Mouse (Mus musculus) limb, embryonic 15.5 days (tissue): Measurements from ENCODE around the gene Map7d1. TPM values are rescaled to one million over a fixed set of nuclear protein-coding genes. Genes with fewer than 3 reads are reported as not detected.
A peak's percentile ranks its signal among the peaks of the same experiment; 100 is the strongest.

Source experiments
- ATAC-seq: fragments of 200-750 bp; cut with Nextera tagmentation; 2 replicates; pipeline ENCODE4 v1.8.0; 2017; ENCODE audit warnings: low read depth, moderate TSS enrichment; ENCODE audit not compliant: insufficient number of reproducible peaks, low FRiP score, low TSS enrichment
- H3K27ac ChIP-seq: fragments of 300-500 bp; sonication (generic); 2 replicates; pipeline ENCODE4 v1.5.1; 2015; ENCODE audit warnings: moderate library complexity, mild to moderate bottlenecking, inconsistent platforms
- H3K27me3 ChIP-seq: fragments of 300-500 bp; sonication (generic); 2 replicates; pipeline ENCODE4 v1.6.1; 2015; ENCODE audit warnings: inconsistent platforms
- H3K36me3 ChIP-seq: fragments of 300-500 bp; sonication (generic); 2 replicates; pipeline ENCODE4 v1.6.1; 2015; ENCODE audit warnings: inconsistent platforms
- H3K4me1 ChIP-seq: fragments of 300-500 bp; sonication (generic); 2 replicates; pipeline ENCODE4 v1.6.1; 2015; ENCODE audit warnings: inconsistent platforms
- H3K4me2 ChIP-seq: fragments of 300-500 bp; sonication (generic); 2 replicates; pipeline ENCODE4 v1.6.1; 2015; ENCODE audit warnings: mild to moderate bottlenecking, inconsistent platforms
- H3K4me3 ChIP-seq: fragments of 300-500 bp; sonication (generic); 2 replicates; pipeline ENCODE4 v1.5.1; 2015; ENCODE audit warnings: mild to moderate bottlenecking, inconsistent platforms
- H3K9ac ChIP-seq: fragments of 300-500 bp; sonication (generic); 2 replicates; pipeline ENCODE4 v1.6.1; 2015; ENCODE audit warnings: inconsistent platforms
- H3K9me3 ChIP-seq: fragments of 300-500 bp; sonication (generic); 2 replicates; pipeline ENCODE4 v1.6.1; 2016; ENCODE audit warnings: inconsistent platforms
- WGBS: fragments of 180-500 bp; shearing (Covaris S2); methylation state at CpG from one replicate; pipeline ENCODE4 v1.1.7; 2015; 5-methylcytosine and 5-hydroxymethylcytosine counted together
- polyA plus RNA-seq: library from polyadenylated mRNA; unstranded; fragments of >200 nt; fragmentation: Nextera tagmentation; extraction: Ambion mirVana; gene quantifications from 2 replicates; pipeline ENCODE4 v1.2.1, GENCODE M21; 2015

The Map7d1 gene
- 46.5 and 50.3 TPM in 2 replicates for polyA plus RNA-seq

DNA sequence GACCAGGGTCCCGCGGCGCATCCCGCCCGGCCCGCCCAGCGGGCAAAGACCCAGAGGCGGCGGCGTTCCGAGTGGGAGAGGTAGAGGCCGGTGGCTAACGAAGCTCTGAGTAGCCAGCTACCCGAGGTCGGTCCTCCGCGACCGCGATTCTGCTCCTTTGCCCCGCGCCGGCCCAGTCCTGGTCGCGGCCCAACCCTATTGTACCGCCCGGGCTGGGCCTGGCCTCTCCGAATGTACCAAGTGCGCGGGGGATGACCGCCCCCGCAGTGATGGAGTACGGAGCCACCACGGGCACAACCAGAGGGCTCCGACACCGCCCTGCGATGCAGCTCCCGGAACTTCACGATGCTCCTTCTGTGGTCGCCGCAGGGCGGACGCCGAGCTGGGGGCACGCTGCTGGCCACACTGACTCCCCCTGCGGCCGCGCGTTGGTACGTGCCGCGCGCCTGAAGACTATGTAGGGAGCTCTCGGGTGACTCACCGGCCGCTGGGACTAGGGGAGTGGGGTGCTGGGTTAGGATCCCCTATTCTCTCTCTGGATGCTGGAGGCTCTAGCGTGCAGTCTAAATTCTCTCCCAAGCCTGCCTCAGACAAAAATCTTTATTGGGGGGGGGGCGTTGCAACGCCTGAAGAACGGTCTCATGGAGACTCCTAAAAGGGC, at the start of gene Map7d1:
TSS of gene Map7d1 (minus strand) at position 213 of the 661 bp plus-strand sequence.
- peak; percentile 82; the same call in 1 of the 2 replicates for ATAC-seq
- WGBS = under 1% methylated on average over 58 of the region's 59 CpGs
- peak within 1 kb of the TSS; percentile 98 for H3K4me3 ChIP-seq
- no peaks in the 10 kb centered on the region for H3K27me3 ChIP-seq
- peak within 1 kb of the TSS; percentile 72 for H3K4me2 ChIP-seq
- peaks cover 73% of the 10 kb centered on the region for H3K4me1 ChIP-seq
- peak within 1 kb of the TSS; percentile 97 for H3K9ac ChIP-seq
- H3K36me3 ChIP-seq = no peaks in the 10 kb centered on the region; the same call in 1 of the 2 replicates
- peak within 1 kb of the TSS; percentile 95 for H3K27ac ChIP-seq
- no peaks in the 10 kb centered on the region for H3K9me3 ChIP-seq

DNA sequence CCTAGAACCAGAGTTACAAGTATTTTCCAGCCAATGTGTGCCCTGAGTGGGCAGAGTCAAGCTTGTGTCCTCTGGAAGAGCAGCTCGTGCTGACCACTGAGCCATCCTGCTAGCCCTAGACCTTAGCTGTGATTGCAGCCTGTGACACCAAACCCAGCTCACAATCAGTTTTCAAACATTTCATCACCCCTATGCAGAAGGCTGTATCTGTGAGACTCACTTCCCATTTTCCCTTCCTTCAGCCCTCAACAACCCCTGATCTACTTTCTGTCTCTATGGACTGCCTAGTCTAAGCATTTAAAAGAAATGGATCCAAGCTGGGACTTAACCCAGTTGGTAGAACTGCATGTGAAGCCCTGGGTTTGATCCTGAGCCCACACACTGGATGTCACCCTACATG, 49.3 kb upstream of the Map7d1 start:
- no peak overlapping the region for H3K4me3 ChIP-seq
- H3K27ac ChIP-seq = no peak overlapping the region
- ATAC-seq = no peak
- no peak overlapping the region for H3K4me2 ChIP-seq
- peaks cover 1% of the 10 kb centered on the region; the same call in 1 of the 2 replicates for H3K36me3 ChIP-seq
- WGBS = 96% methylated on average over 1 of the region's 1 CpGs
- H3K9me3 ChIP-seq = no peaks in the 10 kb centered on the region
- H3K4me1 ChIP-seq = peaks cover 34% of the 10 kb centered on the region
- H3K27me3 ChIP-seq = peaks cover 26% of the 10 kb centered on the region
- H3K9ac ChIP-seq = no peak overlapping the region

GRCm38 (mm10) chr4:126303877-126304276, 47.7 kb upstream of the Map7d1 start:
- peaks cover 35% of the 10 kb centered on the region for H3K27me3 ChIP-seq
- H3K4me1 ChIP-seq = peaks cover 29% of the 10 kb centered on the region
- ATAC-seq = no peak
- H3K27ac ChIP-seq = no peak overlapping the region
- H3K4me2 ChIP-seq = no peak overlapping the region
- H3K9ac ChIP-seq = no peak overlapping the region
- WGBS = 48% methylated on average over 4 of the region's 4 CpGs
- no peak overlapping the region for H3K4me3 ChIP-seq
- H3K9me3 ChIP-seq = no peaks in the 10 kb centered on the region
- no peaks in the 10 kb centered on the region for H3K36me3 ChIP-seq

DNA sequence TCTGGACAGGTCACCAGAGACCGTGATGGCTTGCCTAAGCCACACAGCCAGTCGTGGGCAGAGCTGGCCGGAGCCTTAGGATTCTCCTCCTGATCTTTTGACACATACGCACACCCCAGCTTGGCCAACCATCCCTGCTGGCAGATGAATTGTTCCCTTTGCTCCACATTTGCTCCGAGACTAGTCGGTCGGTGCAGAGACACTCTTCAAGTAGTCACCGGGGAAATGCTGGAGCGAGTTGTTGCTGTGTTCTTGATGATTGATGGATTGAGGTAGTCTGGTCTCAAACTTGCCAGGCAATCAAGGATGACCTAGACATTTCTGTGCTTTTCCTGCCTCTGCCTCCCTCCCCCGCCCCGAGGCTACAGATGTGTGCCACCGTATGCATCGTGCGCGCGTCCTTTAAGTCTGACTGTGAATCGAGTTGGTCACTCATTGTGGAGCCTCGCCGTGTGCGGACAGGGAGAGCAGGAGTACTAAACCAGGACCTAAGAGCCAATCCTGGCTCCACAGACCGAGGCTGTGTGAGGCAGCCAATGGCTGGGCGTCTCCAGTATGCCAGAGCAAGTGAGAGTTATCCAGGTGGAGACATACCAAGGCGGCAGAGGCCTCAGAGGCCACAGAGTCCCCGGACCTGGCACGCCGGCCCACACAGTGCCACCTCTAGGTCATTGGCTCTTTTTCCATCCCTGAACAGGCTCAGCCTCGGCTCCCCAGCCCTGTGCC, 45.6 kb upstream of the Map7d1 start:
- H3K4me1 ChIP-seq = peaks cover 41% of the 10 kb centered on the region
- peak overlapping the region; percentile 77 for H3K4me2 ChIP-seq
- 9% methylated on average over 27 of the region's 27 CpGs for WGBS
- H3K4me3 ChIP-seq = peak overlapping the region; percentile 38
- H3K27ac ChIP-seq = peak overlapping the region; percentile 86
- H3K27me3 ChIP-seq = peaks cover 40% of the 10 kb centered on the region
- H3K9ac ChIP-seq = 0 out of 2 replicates have a peak overlapping the region, but pooled peaks have one; percentile 35
- peaks cover 5% of the 10 kb centered on the region; the same call in 1 of the 2 replicates for H3K36me3 ChIP-seq
- no peaks in the 10 kb centered on the region for H3K9me3 ChIP-seq
- no peak for ATAC-seq

DNA sequence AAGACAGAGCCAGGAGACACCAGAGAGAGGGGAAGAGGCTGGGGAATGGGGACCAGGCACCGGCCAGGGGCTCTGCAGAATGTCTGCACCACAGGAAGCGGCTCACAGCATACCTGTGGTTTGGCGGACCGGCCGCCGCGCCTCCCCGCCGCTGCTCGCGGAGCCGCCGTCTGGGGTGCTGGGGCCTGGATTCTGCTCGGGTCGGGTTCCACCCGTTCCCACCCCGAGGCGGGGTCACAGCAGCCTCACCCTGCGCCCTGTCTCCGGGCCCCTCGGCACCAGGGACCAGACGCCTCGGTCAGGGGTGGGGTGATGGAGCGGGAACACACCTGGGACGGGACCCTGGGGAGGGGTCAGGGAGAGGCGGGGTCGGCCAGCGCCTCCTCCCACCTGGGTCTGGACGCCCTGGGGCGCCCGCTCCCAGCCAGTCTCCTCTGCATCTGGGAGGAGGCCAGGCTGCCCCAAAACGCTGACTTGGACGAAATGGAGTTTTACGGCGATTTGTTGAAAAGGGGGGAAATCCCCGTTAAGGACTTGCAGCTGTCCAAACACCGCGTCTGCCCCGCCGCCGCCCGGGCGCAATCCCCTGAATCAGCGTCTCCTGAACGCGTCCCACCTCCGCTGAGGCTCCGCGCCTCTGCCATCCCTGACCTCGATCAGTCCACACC, 44.9 kb upstream of the Map7d1 start:
- Histone ChIP-seq H3K27ac (peak overlapping the region; percentile 86), H3K36me3 (peaks cover 5% of the 10 kb centered on the region; the same call in 1 of the 2 replicates), H3K4me2 (peak overlapping the region; percentile 77), H3K27me3 (peaks cover 40% of the 10 kb centered on the region), H3K9me3 (no peaks in the 10 kb centered on the region), H3K9ac (0 out of 2 replicates have a peak overlapping the region, but pooled peaks have one; percentile 35), H3K4me1 (peaks cover 48% of the 10 kb centered on the region), H3K4me3 (peak overlapping the region; percentile 38)
- WGBS = 1% methylated on average over 49 of the region's 50 CpGs
- ATAC-seq = peak; percentile 75

- no peaks in the 10 kb centered on the region for H3K9me3 ChIP-seq
- WGBS = under 1% methylated on average over 34 of the region's 34 CpGs
- peak overlapping the region; percentile 82 for H3K27ac ChIP-seq
- ATAC-seq = peak; percentile 28; the same call in 1 of the 2 replicates
- H3K9ac ChIP-seq = peak overlapping the region; percentile 5; the same call in 1 of the 2 replicates
- H3K4me2 ChIP-seq = peak overlapping the region; percentile 51
- H3K4me1 ChIP-seq = peaks cover 50% of the 10 kb centered on the region
- peaks cover 26% of the 10 kb centered on the region for H3K27me3 ChIP-seq
- H3K4me3 ChIP-seq = peak overlapping the region; percentile 24
- H3K36me3 ChIP-seq = peaks cover 12% of the 10 kb centered on the region; the same call in 1 of the 2 replicates
These were observed 40.5 kb upstream of the Map7d1 start for GRCm38 (mm10) chr4:126296617-126297101.

GRCm38 (mm10) chr4:126295937-126296336, 39.8 kb upstream of the Map7d1 start:
- H3K27me3 ChIP-seq = peaks cover 19% of the 10 kb centered on the region
- H3K4me3 ChIP-seq = no peak overlapping the region
- H3K4me1 ChIP-seq = peaks cover 50% of the 10 kb centered on the region
- ATAC-seq = no peak
- peak overlapping the region; percentile 82; the same call in 1 of the 2 replicates for H3K27ac ChIP-seq
- no peaks in the 10 kb centered on the region for H3K9me3 ChIP-seq
- H3K36me3 ChIP-seq = peaks cover 12% of the 10 kb centered on the region; the same call in 1 of the 2 replicates
- H3K9ac ChIP-seq = no peak overlapping the region
- WGBS = 45% methylated on average over 4 of the region's 4 CpGs
- no peak overlapping the region; the same call in 1 of the 2 replicates for H3K4me2 ChIP-seq

DNA sequence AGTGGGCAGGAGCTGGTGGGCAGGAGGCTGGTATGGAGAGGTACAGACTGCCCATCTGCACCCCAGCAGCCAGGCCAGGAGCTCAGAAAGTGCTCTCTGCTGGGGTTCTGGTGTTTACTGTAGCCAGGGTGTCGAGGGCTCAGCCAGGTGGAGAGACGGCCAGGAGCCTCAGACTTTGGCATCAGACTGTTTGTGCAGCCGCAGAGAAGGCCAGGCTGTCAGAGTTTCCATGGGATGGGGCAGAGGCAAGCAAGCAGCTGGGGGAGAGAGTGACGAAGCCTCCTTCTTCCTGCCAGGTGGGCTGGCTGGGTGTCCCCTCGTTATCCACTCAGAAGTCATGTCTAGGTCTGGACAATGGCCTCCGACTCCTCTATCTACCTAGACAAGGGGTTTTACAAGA, 39.0 kb upstream of the Map7d1 start:
- H3K9me3 ChIP-seq = no peaks in the 10 kb centered on the region
- ATAC-seq = no peak
- H3K4me3 ChIP-seq = no peak overlapping the region
- no peak overlapping the region for H3K9ac ChIP-seq
- H3K27me3 ChIP-seq = peaks cover 11% of the 10 kb centered on the region
- H3K4me1 ChIP-seq = peaks cover 50% of the 10 kb centered on the region
- 0 out of 2 replicates have a peak overlapping the region, but pooled peaks have one; percentile 11 for H3K27ac ChIP-seq
- 59% methylated on average over 6 of the region's 6 CpGs for WGBS
- H3K4me2 ChIP-seq = no peak overlapping the region
- peaks cover 12% of the 10 kb centered on the region; the same call in 1 of the 2 replicates for H3K36me3 ChIP-seq

- H3K9ac ChIP-seq = no peak overlapping the region
- H3K27me3 ChIP-seq = peaks cover 16% of the 10 kb centered on the region
- peaks cover 7% of the 10 kb centered on the region; the same call in 1 of the 2 replicates for H3K36me3 ChIP-seq
- WGBS = 6% methylated on average over 13 of the region's 13 CpGs
- no peak for ATAC-seq
- H3K4me1 ChIP-seq = peaks cover 53% of the 10 kb centered on the region
- peak overlapping the region; percentile 60; the same call in 1 of the 2 replicates for H3K27ac ChIP-seq
- H3K9me3 ChIP-seq = no peaks in the 10 kb centered on the region
- 0 out of 2 replicates have a peak overlapping the region, but pooled peaks have one; percentile 8 for H3K4me2 ChIP-seq
- no peak overlapping the region for H3K4me3 ChIP-seq
These were observed 35.1 kb upstream of the Map7d1 start for GRCm38 (mm10) chr4:126291196-126291595.

DNA sequence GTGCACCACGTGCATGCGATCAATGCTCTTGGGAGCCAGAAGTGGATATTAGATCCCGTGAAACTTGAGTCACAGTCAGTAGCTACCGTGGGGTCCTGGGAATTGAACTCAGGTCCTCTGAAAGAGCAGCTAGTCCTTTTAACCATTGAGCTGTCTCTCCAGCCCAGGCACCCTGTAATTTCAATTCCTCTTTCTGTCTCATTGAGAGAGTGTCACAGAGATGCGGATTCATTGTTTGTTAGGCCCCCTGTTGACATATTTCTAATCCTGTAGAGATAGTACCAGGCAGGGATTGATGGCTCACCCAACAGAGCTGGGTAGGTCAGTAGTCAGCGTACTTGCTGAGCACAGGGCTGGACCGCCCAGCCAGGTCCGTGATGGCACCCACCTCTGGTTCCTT, 34.2 kb upstream of the Map7d1 start:
- H3K36me3 ChIP-seq = peaks cover 7% of the 10 kb centered on the region; the same call in 1 of the 2 replicates
- no peak overlapping the region for H3K4me3 ChIP-seq
- no peak overlapping the region for H3K9ac ChIP-seq
- peaks cover 48% of the 10 kb centered on the region for H3K4me1 ChIP-seq
- 77% methylated on average over 8 of the region's 8 CpGs for WGBS
- peaks cover 19% of the 10 kb centered on the region for H3K27me3 ChIP-seq
- no peak for ATAC-seq
- H3K9me3 ChIP-seq = no peaks in the 10 kb centered on the region
- peak overlapping the region; percentile 8; the same call in 1 of the 2 replicates for H3K4me2 ChIP-seq
- H3K27ac ChIP-seq = no peak overlapping the region

DNA sequence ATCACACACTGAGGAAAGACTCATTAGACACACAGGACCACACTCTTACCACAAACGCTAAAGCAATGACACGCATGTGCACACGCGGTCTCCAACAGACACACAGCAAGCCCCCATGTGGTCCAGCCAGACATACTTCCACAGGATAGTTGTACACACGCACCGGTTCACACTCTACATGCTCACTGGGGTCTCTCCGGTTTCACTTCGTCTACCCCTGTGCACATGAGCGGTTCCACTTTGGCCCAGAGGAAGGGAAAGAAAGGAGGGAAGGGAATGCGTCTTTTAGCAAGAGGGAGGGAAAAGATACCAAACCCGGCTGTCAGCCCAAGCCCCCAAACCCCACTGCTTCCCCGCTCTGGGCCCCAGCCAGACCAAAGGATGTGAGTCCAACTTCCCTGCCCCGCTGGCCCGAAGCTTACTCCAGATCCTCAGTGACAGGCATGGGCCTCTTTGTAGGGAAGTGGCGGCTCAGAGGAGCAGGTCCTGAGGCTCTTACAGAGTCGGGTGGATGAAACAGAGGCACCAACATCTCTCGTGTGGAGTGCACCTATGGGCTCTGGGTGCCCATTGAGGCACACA, 32.0 kb upstream of the Map7d1 start:
- 38% methylated on average over 17 of the region's 17 CpGs for WGBS
- peaks cover 58% of the 10 kb centered on the region for H3K4me1 ChIP-seq
- peaks cover 25% of the 10 kb centered on the region for H3K27me3 ChIP-seq
- H3K4me3 ChIP-seq = peak overlapping the region; percentile 62
- H3K4me2 ChIP-seq = peak overlapping the region; percentile 77
- H3K27ac ChIP-seq = peak overlapping the region; percentile 89
- ATAC-seq = no peak
- H3K36me3 ChIP-seq = peaks cover 7% of the 10 kb centered on the region; the same call in 1 of the 2 replicates
- H3K9me3 ChIP-seq = no peaks in the 10 kb centered on the region
- no peak overlapping the region for H3K9ac ChIP-seq
